Mouse (Mus musculus): Measurements from ENCODE around the gene Kcnmb2.

DNA sequence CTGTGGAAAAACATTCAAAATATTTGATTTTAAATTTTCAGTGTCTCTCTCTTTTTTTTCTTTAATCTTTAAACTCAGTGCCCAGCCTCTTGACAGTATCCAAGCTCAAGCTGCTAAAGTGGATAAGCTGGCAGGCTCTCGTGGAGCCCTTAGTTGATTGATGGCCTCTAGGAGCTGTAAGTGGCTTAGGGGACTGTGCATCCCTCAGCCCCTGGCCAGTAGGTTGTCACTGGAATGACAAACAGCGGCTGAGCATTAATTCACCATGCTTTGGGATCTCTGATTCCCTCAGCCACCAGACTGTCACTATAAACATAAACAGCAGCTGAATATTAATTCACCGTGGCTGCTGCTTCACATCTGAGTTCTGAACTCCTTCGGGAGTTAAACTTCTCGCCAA lies 287.6 kb downstream of the Kcnmb2 start:
- no peak for TF ChIP-seq CTCF (IDR thresholded peaks at IDR 0.05; ENCODE audit: extremely low read depth, insufficient read depth, insufficient read length, insufficient replicate concordance)
- TF ChIP-seq POLR2A (IDR thresholded peaks at IDR 0.05; ENCODE audit: low read depth, low read length): no peak

Measured in spleen, adult 2 months (tissue).